Mouse (Mus musculus) spleen, adult 2 months (tissue): Measurements from ENCODE around the gene Nfkb1. TPM values are rescaled to one million over a fixed set of nuclear protein-coding genes. Genes with fewer than 3 reads are reported as not detected.

Experiments used
- DNase-seq, 2 experiments: peaks; one replicate each; pipeline versions ENCODE4 v3.0.0 to v3.0.0-alpha.2; 2012 to 2021; ENCODE audit warnings: low spot score in 2 of 2, low read depth in 1 of 2
- H3K27ac ChIP-seq: fragments of 200-500 bp; 2 replicates; pipeline ENCODE4 v1.5.1; 2012; ENCODE audit warnings: low read length, inconsistent platforms; ENCODE audit not compliant: insufficient read depth
- H3K27me3 ChIP-seq: fragments of 200-500 bp; 2 replicates; pipeline ENCODE4 v1.6.1; 2012; ENCODE audit warnings: mild to moderate bottlenecking, moderate library complexity, low read length, inconsistent platforms; ENCODE audit not compliant: control insufficient read depth, insufficient read depth
- H3K36me3 ChIP-seq: fragments of 200-500 bp; 2 replicates; pipeline ENCODE4 v1.6.1; 2012; ENCODE audit warnings: mild to moderate bottlenecking, low read length, inconsistent platforms; ENCODE audit not compliant: control insufficient read depth, insufficient read depth
- H3K4me1 ChIP-seq: fragments of 200-500 bp; 2 replicates; pipeline ENCODE4 v1.6.1; 2011; ENCODE audit warnings: inconsistent platforms; ENCODE audit not compliant: control insufficient read depth, insufficient read depth, insufficient read length
- H3K4me3 ChIP-seq: fragments of 200-500 bp; 2 replicates; pipeline ENCODE4 v1.5.1; 2011; ENCODE audit warnings: mild to moderate bottlenecking, inconsistent platforms; ENCODE audit not compliant: insufficient read depth, insufficient read length; ENCODE audit errors: extremely low read depth
- CTCF ChIP-seq: fragments of 200-500 bp; IDR thresholded peaks from 2 replicates; pipeline ENCODE4 v1.5.1; 2011; ENCODE audit warnings: mild to moderate bottlenecking, inconsistent platforms; ENCODE audit not compliant: insufficient read depth, insufficient read length, insufficient replicate concordance; ENCODE audit errors: extremely low read depth
- POLR2A ChIP-seq: fragments of 200-500 bp; IDR thresholded peaks from 2 replicates; pipeline ENCODE4 v1.6.1; 2011; ENCODE audit warnings: low read depth, low read length, inconsistent platforms
- WGBS: fragments of 180-500 bp; shearing (Covaris S2); methylation state at CpG from one replicate; pipeline ENCODE4 v1.1.7; 2018; 5-methylcytosine and 5-hydroxymethylcytosine counted together
- polyA plus RNA-seq: library from polyadenylated mRNA; depleted of rRNA; stranded (reverse); fragments of >200 nt; gene quantifications from 2 replicates; pipeline ENCODE4 v1.2.3, GENCODE M21; 2012

The Nfkb1 gene
- polyA plus RNA-seq, 1 experiment = 188 TPM

GRCm38 (mm10) chr3:135729575-135729974, 38.2 kb upstream of the Nfkb1 start:
- Histone ChIP-seq H3K27me3 (no peaks in the 10 kb centered on the region), H3K4me3 (no peak overlapping the region), H3K36me3 (no peaks in the 10 kb centered on the region), H3K27ac (no peak overlapping the region), H3K4me1 (no peaks in the 10 kb centered on the region)
- WGBS = 85% methylated on average over 5 of the region's 5 CpGs
- TF ChIP-seq CTCF (no peak), POLR2A (no peak)
- DNase-seq = no peak

- H3K27me3 ChIP-seq = no peaks in the 10 kb centered on the region
- H3K27ac ChIP-seq = no peak overlapping the region
- H3K36me3 ChIP-seq = no peaks in the 10 kb centered on the region
- no peak overlapping the region for H3K4me3 ChIP-seq
- DNase-seq = no peak
- no peaks in the 10 kb centered on the region for H3K4me1 ChIP-seq
- no peak for TF ChIP-seq CTCF
- no peak for TF ChIP-seq POLR2A
- 90% methylated on average over 6 of the region's 6 CpGs for WGBS
These were observed 37.6 kb upstream of the Nfkb1 start for GRCm38 (mm10) chr3:135728900-135729299.

DNA sequence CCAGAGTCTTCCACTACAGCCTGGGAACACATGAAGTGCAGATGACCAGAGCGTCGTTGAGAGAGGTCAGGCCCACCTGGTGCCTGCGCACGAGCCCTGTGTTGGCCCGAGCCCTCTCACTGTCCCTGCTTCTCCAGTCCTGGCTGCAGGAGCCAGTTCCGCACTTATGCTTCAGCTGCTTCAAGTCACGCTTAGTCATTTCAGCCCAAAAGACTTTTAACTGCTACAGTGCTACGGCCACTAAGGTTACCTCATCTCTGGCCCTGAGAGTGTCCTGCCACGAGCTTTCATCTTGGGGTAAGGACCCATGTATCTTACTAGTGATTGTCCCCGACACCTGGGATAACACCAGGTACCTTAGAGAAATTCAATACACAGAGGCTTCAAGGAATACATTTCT, 36.0 kb upstream of the Nfkb1 start:
- WGBS = 86% methylated on average over 10 of the region's 10 CpGs
- no peak for DNase-seq
- no peaks in the 10 kb centered on the region for H3K36me3 ChIP-seq
- TF ChIP-seq CTCF = no peak
- no peak for TF ChIP-seq POLR2A
- H3K4me3 ChIP-seq = no peak overlapping the region
- H3K27ac ChIP-seq = no peak overlapping the region
- H3K27me3 ChIP-seq = no peaks in the 10 kb centered on the region
- no peaks in the 10 kb centered on the region for H3K4me1 ChIP-seq

DNA sequence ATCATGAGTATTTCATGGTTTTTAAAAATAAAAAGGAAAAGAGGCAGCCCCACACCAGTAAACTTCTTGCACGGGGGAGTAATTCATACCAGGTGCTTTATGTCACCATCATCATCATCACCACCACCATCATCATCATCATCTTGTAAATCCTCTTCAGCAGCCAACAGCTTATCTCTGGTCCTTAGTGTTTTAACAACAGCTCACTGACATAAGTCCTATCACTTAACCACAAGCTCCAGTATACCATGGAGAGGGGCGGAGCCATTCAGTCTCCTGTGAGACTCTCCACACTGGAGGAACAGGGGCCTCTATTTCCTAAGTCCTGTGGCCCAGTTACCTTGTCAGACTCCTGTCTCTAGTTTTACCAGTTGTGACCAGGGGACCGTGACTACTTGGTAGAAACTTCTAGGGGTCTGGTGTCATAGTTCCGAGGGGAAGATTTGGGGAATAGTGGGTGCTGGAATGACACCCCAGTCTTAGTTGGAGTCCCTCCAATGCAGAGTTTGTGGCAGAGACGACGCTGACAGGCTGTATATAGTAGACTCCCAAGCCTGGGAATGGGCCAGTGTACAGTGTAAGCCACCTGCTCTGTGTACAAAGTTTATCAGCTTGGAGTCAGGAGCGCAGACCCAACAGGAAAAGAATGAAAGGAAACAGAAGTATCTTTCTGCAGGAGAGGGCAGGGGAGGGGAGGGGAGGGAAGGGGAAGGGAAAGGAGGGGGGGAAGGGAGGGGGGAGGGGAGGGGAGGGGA, 35.4 kb upstream of the Nfkb1 start:
- Histone ChIP-seq H3K27me3 (no peaks in the 10 kb centered on the region), H3K27ac (no peak overlapping the region), H3K4me1 (no peaks in the 10 kb centered on the region), H3K36me3 (no peaks in the 10 kb centered on the region), H3K4me3 (no peak overlapping the region)
- no peak for DNase-seq
- TF ChIP-seq POLR2A = no peak
- no peak for TF ChIP-seq CTCF
- WGBS = 69% methylated on average over 7 of the region's 7 CpGs

GRCm38 (mm10) chr3:135726023-135726422, 34.7 kb upstream of the Nfkb1 start:
- no peaks in the 10 kb centered on the region for H3K36me3 ChIP-seq
- no peaks in the 10 kb centered on the region for H3K27me3 ChIP-seq
- no peak overlapping the region for H3K4me3 ChIP-seq
- no peak overlapping the region for H3K27ac ChIP-seq
- TF ChIP-seq CTCF (no peak), POLR2A (no peak)
- DNase-seq = no peak
- no peaks in the 10 kb centered on the region for H3K4me1 ChIP-seq
- 92% methylated on average over 15 of the region's 15 CpGs for WGBS

GRCm38 (mm10) chr3:135722104-135722503, 30.8 kb upstream of the Nfkb1 start:
- H3K4me3 ChIP-seq = no peak overlapping the region
- no peak overlapping the region for H3K27ac ChIP-seq
- no peak for DNase-seq
- 77% methylated on average over 2 of the region's 2 CpGs for WGBS
- no peaks in the 10 kb centered on the region for H3K27me3 ChIP-seq
- H3K4me1 ChIP-seq = peaks cover 14% of the 10 kb centered on the region; the same call in 1 of the 2 replicates
- TF ChIP-seq CTCF (no peak), POLR2A (no peak)
- no peaks in the 10 kb centered on the region for H3K36me3 ChIP-seq

DNA sequence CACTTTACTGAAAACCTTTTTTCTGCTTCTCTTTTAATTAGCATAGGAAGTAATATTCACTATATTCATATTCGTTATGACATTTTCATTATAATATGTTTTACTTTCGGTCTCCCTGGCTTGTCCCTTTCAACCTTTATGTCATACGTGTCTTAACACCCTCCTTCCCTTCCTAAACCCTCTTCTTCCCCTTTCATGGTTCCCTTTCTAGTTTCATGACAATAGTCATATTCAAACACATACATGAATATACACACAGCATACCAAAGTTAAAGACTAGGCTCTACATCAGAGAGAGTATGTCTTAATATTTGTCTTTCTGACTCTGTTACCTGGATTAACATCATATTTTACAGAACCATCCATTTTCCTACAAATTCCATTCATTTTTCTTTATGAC, 28.6 kb upstream of the Nfkb1 start:
- Histone ChIP-seq H3K27me3 (no peaks in the 10 kb centered on the region), H3K4me1 (peaks cover 14% of the 10 kb centered on the region; the same call in 1 of the 2 replicates), H3K4me3 (no peak overlapping the region), H3K36me3 (no peaks in the 10 kb centered on the region), H3K27ac (no peak overlapping the region)
- WGBS = 34% methylated on average over 3 of the region's 3 CpGs
- TF ChIP-seq CTCF (no peak), POLR2A (no peak)
- DNase-seq = peak in 1 of 2 experiments; percentile 15
